In the genomic region with DNA sequence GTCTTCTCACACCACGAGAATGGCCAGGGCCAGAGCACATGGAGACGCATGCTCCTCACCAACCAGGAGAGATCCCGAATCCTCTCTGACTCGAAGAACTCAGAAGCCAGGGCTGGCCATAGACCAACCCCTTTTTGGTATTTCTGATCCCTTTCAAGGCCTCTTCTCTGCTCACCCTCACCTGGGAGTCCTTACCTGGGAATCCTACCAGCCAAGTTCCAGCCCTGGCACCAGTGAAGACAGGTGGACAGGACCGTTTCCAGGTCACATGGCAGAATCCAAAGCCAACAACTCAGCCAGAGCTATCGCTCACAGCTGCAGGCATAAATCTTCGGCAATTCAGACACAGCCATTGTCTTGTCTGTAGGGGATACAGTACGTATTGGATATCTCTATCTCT, we compare ENCODE assay signal across 18 mouse cellular contexts.
DNase-seq lines count a peak whose midpoint lies in the region; ATAC-seq and TF ChIP-seq lines count a peak whose summit lies in the region.
"Had no signal": no experiment of that assay in that cellular context is flagged by ENCODE, and none has a peak within 500 bp of the region (broad histone marks: within the 10 kb centered on the region; RNA-seq: fewer than 3 reads in every experiment).

No protein-coding gene starts in this region.

- no peaks in the 10 kb centered on the region for H3K4me1 ChIP-seq in stomach, postnatal 0 days (replicated peaks; ENCODE audit: control insufficient read depth, insufficient read depth)
- no peaks in the 10 kb centered on the region for H3K4me1 ChIP-seq in intestine, embryonic 15.5 days (replicated peaks)

- no peak for TF ChIP-seq CTCF in stomach, postnatal 0 days (IDR thresholded peaks at IDR 0.05; ENCODE audit: low read depth)

- no peak overlapping the region for H3K27ac ChIP-seq in stomach, postnatal 0 days (replicated peaks)
- no peak overlapping the region for H3K27ac ChIP-seq in intestine, embryonic 15.5 days
- H3K27ac ChIP-seq: embryonic facial prominence, embryonic 10.5 days; forebrain, embryonic 13.5 days; heart, adult 2 months; hindbrain, embryonic 15.5 days had no signal

- peak; percentile 42 for DNase-seq in cerebellum, adult 11-12 months
- peak; percentile 23 for DNase-seq in cerebellum, adult 8-10 months
- peak; percentile 52 to 68 for DNase-seq in cerebellum, postnatal 14 days
- DNase-seq in stomach, postnatal 0 days (ENCODE audit: low spot score), result no peak
- DNase-seq in gastrocnemius, adult 8-10 months (ENCODE audit: low spot score in 2 of 2), result no peak
- DNase-seq: adrenal gland, postnatal 14 days; forebrain, postnatal 0 days; gastrocnemius, postnatal 36 days; heart, adult 2 months; kidney, adult 8-10 months had no signal

- no peak overlapping the region for H3K4me3 ChIP-seq in stomach, postnatal 0 days (ENCODE audit: low read depth, low read length)
- no peak overlapping the region for H3K4me3 ChIP-seq in intestine, embryonic 15.5 days (replicated peaks)
- H3K4me3 ChIP-seq: embryonic facial prominence, embryonic 10.5 days; forebrain, embryonic 13.5 days; heart, adult 2 months; heart, embryonic 12.5 days; hindbrain, embryonic 15.5 days had no signal

- H3K27me3 ChIP-seq in stomach, postnatal 0 days (ENCODE audit: control insufficient read depth, insufficient read depth, low read length), result no peaks in the 10 kb centered on the region
- H3K27me3 ChIP-seq in intestine, embryonic 15.5 days (replicated peaks), result no peaks in the 10 kb centered on the region
- H3K27me3 ChIP-seq: forebrain, embryonic 13.5 days; heart, embryonic 12.5 days; hindbrain, embryonic 15.5 days had no signal

- no peak for TF ChIP-seq EP300 in stomach, postnatal 0 days (optimal IDR thresholded peaks at IDR 0.05)

- no peak for ATAC-seq in cerebellum, adult (ENCODE audit: insufficient number of reproducible peaks, low FRiP score, low TSS enrichment)
- ATAC-seq in stomach, postnatal 0 days (ENCODE audit: low FRiP score, low TSS enrichment), result no peak
- ATAC-seq in intestine, embryonic 15.5 days, result no peak
- ATAC-seq: activated CD4-positive, CD25-positive, alpha-beta regulatory T cell, adult 4 months; forebrain, embryonic 13.5 days; forebrain, postnatal 0 days; intestine, postnatal 0 days had no signal

- no peaks in the 10 kb centered on the region for H3K9me3 ChIP-seq in stomach, postnatal 0 days (ENCODE audit: control insufficient read depth, low read length)
- H3K9me3 ChIP-seq in intestine, embryonic 15.5 days, result no peaks in the 10 kb centered on the region
- H3K9me3 ChIP-seq: embryonic facial prominence, embryonic 10.5 days; forebrain, embryonic 13.5 days; heart, embryonic 12.5 days; hindbrain, embryonic 15.5 days had no signal

- H3K9ac ChIP-seq in stomach, postnatal 0 days (ENCODE audit: low read length), result no peak overlapping the region
- no peak overlapping the region for H3K9ac ChIP-seq in intestine, embryonic 15.5 days
- H3K9ac ChIP-seq: forebrain, embryonic 13.5 days; forebrain, postnatal 0 days; heart, embryonic 12.5 days; hindbrain, embryonic 15.5 days had no signal

- WGBS in stomach, postnatal 0 days, result 89% methylated on average over 8 of the region's 8 CpGs
- WGBS in intestine, embryonic 15.5 days, result 88% methylated on average over 8 of the region's 8 CpGs

- H3K36me3 ChIP-seq in stomach, postnatal 0 days (ENCODE audit: control insufficient read depth, insufficient read depth, low read length), result no peaks in the 10 kb centered on the region
- H3K36me3 ChIP-seq in intestine, embryonic 15.5 days, result no peaks in the 10 kb centered on the region
- H3K36me3 ChIP-seq: embryonic facial prominence, embryonic 10.5 days; heart, embryonic 12.5 days; hindbrain, embryonic 15.5 days had no signal

- no peak overlapping the region for H3K4me2 ChIP-seq in stomach, postnatal 0 days (replicated peaks; ENCODE audit: low read depth)
- H3K4me2 ChIP-seq in intestine, embryonic 15.5 days (replicated peaks), result no peak overlapping the region
- H3K4me2 ChIP-seq: forebrain, embryonic 13.5 days; heart, embryonic 12.5 days; hindbrain, embryonic 15.5 days had no signal

Comparison
In these comparisons a context has a peak if more than half of its experiments do, and no peak if none do; other contexts are left out.
1. DNase-seq: peak in cerebellum, adult 11-12 months (single experiment), cerebellum, adult 8-10 months (single experiment) and cerebellum, postnatal 14 days (2 of 2); none in stomach, postnatal 0 days (single experiment) and gastrocnemius, adult 8-10 months (0 of 2).